In genomic region chr4:135260434-135260833, GRCm38 (mm10) we compare ENCODE assay signal across 24 mouse cellular contexts. TPM values are rescaled to one million over a fixed set of nuclear protein-coding genes. Genes with fewer than 3 reads are reported as not detected.
DNase-seq lines count a peak whose midpoint lies in the region; ATAC-seq and TF ChIP-seq lines count a peak whose summit lies in the region.
"Had no signal": no experiment of that assay in that cellular context is flagged by ENCODE, and none has a peak within 500 bp of the region (broad histone marks: within the 10 kb centered on the region; RNA-seq: fewer than 3 reads in every experiment).

No protein-coding gene starts in this region.

- H3K9me3 ChIP-seq in forebrain, embryonic 13.5 days (replicated peaks): no peaks in the 10 kb centered on the region
- H3K9me3 ChIP-seq in forebrain, embryonic 10.5 days: no peaks in the 10 kb centered on the region
- H3K9me3 ChIP-seq in heart, embryonic 16.5 days (replicated peaks; ENCODE audit: control insufficient read depth, low read length): no peaks in the 10 kb centered on the region
- no peaks in the 10 kb centered on the region for H3K9me3 ChIP-seq in lung, postnatal 0 days (ENCODE audit: low read length)
- H3K9me3 ChIP-seq in forebrain, embryonic 14.5 days (replicated peaks; ENCODE audit: control insufficient read depth, low read length): no peaks in the 10 kb centered on the region
- H3K9me3 ChIP-seq: embryonic facial prominence, embryonic 15.5 days; G1E; hindbrain, embryonic 10.5 days; lung, embryonic 15.5 days; neural tube, embryonic 13.5 days had no signal

- peaks cover 55% of the 10 kb centered on the region for H3K4me1 ChIP-seq in forebrain, embryonic 13.5 days
- peaks cover 38% of the 10 kb centered on the region for H3K4me1 ChIP-seq in forebrain, embryonic 10.5 days
- H3K4me1 ChIP-seq in heart, embryonic 16.5 days (ENCODE audit: control insufficient read depth, insufficient read depth, low read length): peaks cover 56% of the 10 kb centered on the region
- peaks cover 20% of the 10 kb centered on the region for H3K4me1 ChIP-seq in lung, postnatal 0 days (ENCODE audit: insufficient read depth, low read depth, low read length)
- H3K4me1 ChIP-seq in forebrain, embryonic 14.5 days (ENCODE audit: control insufficient read depth, insufficient read depth, low read length): peaks cover 21% of the 10 kb centered on the region

- peak overlapping the region; percentile 18; the same call in 1 of the 2 replicates for H3K9ac ChIP-seq in forebrain, embryonic 13.5 days
- no peak overlapping the region for H3K9ac ChIP-seq in heart, embryonic 16.5 days (ENCODE audit: low read length)
- no peak overlapping the region for H3K9ac ChIP-seq in lung, postnatal 0 days (replicated peaks; ENCODE audit: low read depth)
- H3K9ac ChIP-seq in forebrain, embryonic 14.5 days (ENCODE audit: low read length): no peak overlapping the region
- H3K9ac ChIP-seq: embryonic facial prominence, embryonic 15.5 days; lung, embryonic 15.5 days; neural tube, embryonic 13.5 days had no signal

- 46% methylated on average over 4 of the region's 4 CpGs for WGBS in forebrain, embryonic 13.5 days
- 87% methylated on average over 4 of the region's 4 CpGs for WGBS in forebrain, embryonic 10.5 days
- WGBS in heart, embryonic 16.5 days: 54% methylated on average over 4 of the region's 4 CpGs
- 50% methylated on average over 4 of the region's 4 CpGs for WGBS in lung, postnatal 0 days
- 43% methylated on average over 4 of the region's 4 CpGs for WGBS in forebrain, embryonic 14.5 days

- H3K27ac ChIP-seq in forebrain, embryonic 13.5 days: peak overlapping the region; percentile 51; the same call in 1 of the 2 replicates
- H3K27ac ChIP-seq in forebrain, embryonic 10.5 days: no peak overlapping the region
- H3K27ac ChIP-seq in heart, embryonic 16.5 days (ENCODE audit: low read length): peak overlapping the region; percentile 32; the same call in 1 of the 2 replicates
- no peak overlapping the region for H3K27ac ChIP-seq in lung, postnatal 0 days (ENCODE audit: low read length)
- no peak overlapping the region for H3K27ac ChIP-seq in forebrain, embryonic 14.5 days (ENCODE audit: low read depth, low read length)
- H3K27ac ChIP-seq: embryonic facial prominence, embryonic 15.5 days; hindbrain, embryonic 10.5 days; hindbrain, postnatal 0 days; kidney, postnatal 0 days; lung, embryonic 15.5 days; neural tube, embryonic 13.5 days had no signal

- peaks cover 13% of the 10 kb centered on the region; the same call in 1 of the 2 replicates for H3K36me3 ChIP-seq in forebrain, embryonic 13.5 days (ENCODE audit: poor library complexity, severe bottlenecking)
- H3K36me3 ChIP-seq in forebrain, embryonic 10.5 days (replicated peaks): peaks cover 61% of the 10 kb centered on the region
- H3K36me3 ChIP-seq in heart, embryonic 16.5 days (ENCODE audit: control insufficient read depth, insufficient read depth): peaks cover 10% of the 10 kb centered on the region; the same call in 1 of the 2 replicates
- H3K36me3 ChIP-seq in lung, postnatal 0 days (ENCODE audit: insufficient read depth, low read length): no peaks in the 10 kb centered on the region
- H3K36me3 ChIP-seq in forebrain, embryonic 14.5 days (ENCODE audit: control insufficient read depth, insufficient read depth, low read length): peaks cover 11% of the 10 kb centered on the region; the same call in 1 of the 2 replicates

- no peak for ATAC-seq in forebrain, embryonic 13.5 days
- ATAC-seq in heart, embryonic 16.5 days (replicated peaks; ENCODE audit: extremely low read depth, insufficient read depth, low FRiP score): no peak
- ATAC-seq in lung, postnatal 0 days: peak; percentile 58
- ATAC-seq in forebrain, embryonic 14.5 days: peak; percentile 40; the same call in 1 of the 2 replicates
- ATAC-seq: activated CD4-positive, CD25-positive, alpha-beta regulatory T cell, adult 4 months; hindbrain, postnatal 0 days had no signal

- H3K27me3 ChIP-seq in forebrain, embryonic 13.5 days: no peaks in the 10 kb centered on the region
- no peaks in the 10 kb centered on the region for H3K27me3 ChIP-seq in forebrain, embryonic 10.5 days (ENCODE audit: poor library complexity, severe bottlenecking)
- no peaks in the 10 kb centered on the region for H3K27me3 ChIP-seq in heart, embryonic 16.5 days (ENCODE audit: control insufficient read depth, insufficient read depth, low read length)
- no peaks in the 10 kb centered on the region for H3K27me3 ChIP-seq in lung, postnatal 0 days (replicated peaks; ENCODE audit: insufficient read depth, low read length)
- no peaks in the 10 kb centered on the region for H3K27me3 ChIP-seq in forebrain, embryonic 14.5 days (replicated peaks; ENCODE audit: control insufficient read depth, insufficient read depth, low read length)
- H3K27me3 ChIP-seq: embryonic facial prominence, embryonic 15.5 days; lung, embryonic 15.5 days; neural tube, embryonic 13.5 days had no signal

- no peak overlapping the region for H3K4me3 ChIP-seq in forebrain, embryonic 13.5 days
- H3K4me3 ChIP-seq in forebrain, embryonic 10.5 days: no peak overlapping the region
- no peak overlapping the region for H3K4me3 ChIP-seq in heart, embryonic 16.5 days (ENCODE audit: low read length)
- H3K4me3 ChIP-seq in lung, postnatal 0 days (ENCODE audit: low read depth, low read length): no peak overlapping the region
- no peak overlapping the region for H3K4me3 ChIP-seq in forebrain, embryonic 14.5 days (ENCODE audit: low read depth, low read length)
- H3K4me3 ChIP-seq: embryonic facial prominence, embryonic 15.5 days; hindbrain, embryonic 10.5 days; lung, embryonic 15.5 days; neural tube, embryonic 13.5 days had no signal

- no peak for DNase-seq in forebrain, embryonic 10.5 days (ENCODE audit: extremely low spot score, low spot score)
- DNase-seq in heart, postnatal 36 days: no peak
- DNase-seq in lung, postnatal 0 days (ENCODE audit: low spot score): peak; percentile 61
- no peak for DNase-seq in lung, postnatal 36 days
- peak; percentile 71 for DNase-seq in forebrain, embryonic 14.5 days (ENCODE audit: low spot score)
- DNase-seq in layer of hippocampus, adult 18-20 months (ENCODE audit: low spot score in 2 of 2): no peak
- DNase-seq: adrenal gland, postnatal 10 days; cerebellum, adult 11 months; cerebellum, postnatal 10 days; gastrocnemius, postnatal 36 days; kidney, adult 18-20 months; layer of hippocampus, postnatal 36 days; spleen, adult 18-20 months; thymus, postnatal 25 days had no signal

- H3K4me2 ChIP-seq in forebrain, embryonic 13.5 days: no peak overlapping the region
- H3K4me2 ChIP-seq in heart, embryonic 16.5 days (ENCODE audit: low read depth, low read length): no peak overlapping the region
- H3K4me2 ChIP-seq in lung, postnatal 0 days (replicated peaks; ENCODE audit: low read depth, low read length): no peak overlapping the region
- no peak overlapping the region for H3K4me2 ChIP-seq in forebrain, embryonic 14.5 days (ENCODE audit: low read length)
- H3K4me2 ChIP-seq: embryonic facial prominence, embryonic 15.5 days; lung, embryonic 15.5 days; neural tube, embryonic 13.5 days had no signal

- intact Hi-C loops in heart, postnatal 36 days (cut with DNase I): no loop called here

- no peak for TF ChIP-seq CTCF in lung, postnatal 0 days (IDR thresholded peaks at IDR 0.05)

- no peak for TF ChIP-seq EP300 in lung, postnatal 0 days (IDR thresholded peaks at IDR 0.05)

RNA-seq across cellular contexts. Expression of gene Clic4, which starts 12.2 kb away (rescaled TPM):
- 146 and 153 TPM in 2 replicates for polyA plus RNA-seq in forebrain, embryonic 13.5 days (2015; fragmentation: Nextera tagmentation; extraction: Ambion mirVana)
- polyA plus RNA-seq in forebrain, embryonic 10.5 days (2016; fragmentation: Nextera tagmentation; extraction: Ambion mirVana): 210 and 227 TPM in 2 replicates
- polyA plus RNA-seq in heart, embryonic 16.5 days (2015; fragmentation: Nextera tagmentation; extraction: Ambion mirVana): 289 and 296 TPM in 2 replicates
- total RNA-seq in heart, postnatal 36 days (2021): 100 to 1,000 TPM; 241 to 254 TPM
- 205 and 211 TPM in 2 replicates for polyA plus RNA-seq in lung, postnatal 0 days (2015; fragmentation: Nextera tagmentation; extraction: Ambion mirVana)
- polyA plus RNA-seq in forebrain, embryonic 14.5 days (2014; fragmentation: Nextera tagmentation; extraction: Ambion mirVana): 74.1 and 74.4 TPM in 2 replicates
- total RNA-seq in layer of hippocampus, adult 18-20 months (2021): 10 to 100 TPM; 40.1 to 40.2 TPM

Comparison
In these comparisons a context has a peak if more than half of its experiments do, and no peak if none do; other contexts are left out.
1. ATAC-seq: peak in lung, postnatal 0 days (single experiment) and forebrain, embryonic 14.5 days (single experiment); none in forebrain, embryonic 13.5 days (single experiment) and heart, embryonic 16.5 days (single experiment).
2. H3K27ac ChIP-seq: peak in forebrain, embryonic 13.5 days (single experiment) and heart, embryonic 16.5 days (single experiment); none in forebrain, embryonic 10.5 days (single experiment), lung, postnatal 0 days (single experiment) and forebrain, embryonic 14.5 days (single experiment).
3. DNase-seq: peak in lung, postnatal 0 days (single experiment) and forebrain, embryonic 14.5 days (single experiment); none in forebrain, embryonic 10.5 days (single experiment), heart, postnatal 36 days (0 of 2), lung, postnatal 36 days (single experiment) and layer of hippocampus, adult 18-20 months (0 of 2).